Mouse (Mus musculus): ENCODE data around the gene Gal3st2b. TPM values are rescaled to one million over a fixed set of nuclear protein-coding genes. Genes with fewer than 3 reads are reported as not detected.
"Not testable (repeated sequence)": the region's sequence is repeated elsewhere in the genome, so short reads cannot be mapped to it uniquely, and the experiment has no call there.

The Gal3st2b gene
- under 1 TPM; 0.25 to 0.46 TPM for total RNA-seq (2021)

- DNase-seq (ENCODE audit: low spot score in 2 of 2); intact Hi-C loops (cut with DNase I): not testable (repeated sequence)
Observed at GRCm38 (mm10) chr1:93918011-93918410, at the start of gene Gal3st2b. Gene Gal3st2b (plus strand): TSS chr1:93918311.

GRCm38 (mm10) chr1:93871594-93872105 lies 46.5 kb upstream of the Gal3st2b start:
- intact Hi-C loops (cut with DNase I); DNase-seq (ENCODE audit: low spot score in 2 of 2): not testable (repeated sequence)

- intact Hi-C loops (cut with DNase I) = not testable (repeated sequence)
Observed at GRCm38 (mm10) chr1:93874405-93874804, 43.7 kb upstream of the Gal3st2b start.

GRCm38 (mm10) chr1:93881778-93882177 lies 36.3 kb upstream of the Gal3st2b start:
- intact Hi-C loops (cut with DNase I); DNase-seq (ENCODE audit: low spot score in 2 of 2): not testable (repeated sequence)

More at GRCm38 (mm10) chr1:93874405-93874804, 43.7 kb upstream of the Gal3st2b start:
- DNase-seq (ENCODE audit: low spot score in 2 of 2) = peak in 1 of 2 experiments; percentile 14

GRCm38 (mm10) chr1:93890936-93891335 lies 27.2 kb upstream of the Gal3st2b start:
- DNase-seq (ENCODE audit: low spot score in 2 of 2); intact Hi-C loops (cut with DNase I): not testable (repeated sequence)

GRCm38 (mm10) chr1:93897395-93897794 lies 20.7 kb upstream of the Gal3st2b start:
- DNase-seq (ENCODE audit: low spot score in 2 of 2); intact Hi-C loops (cut with DNase I): not testable (repeated sequence)

- intact Hi-C loops (cut with DNase I) = not testable (repeated sequence)
- DNase-seq (ENCODE audit: low spot score in 2 of 2) = peak in 1 of 2 experiments; percentile 11
Observed at GRCm38 (mm10) chr1:93901291-93901690, 16.8 kb upstream of the Gal3st2b start.

GRCm38 (mm10) chr1:93906690-93907089 lies 11.4 kb upstream of the Gal3st2b start:
- intact Hi-C loops (cut with DNase I); DNase-seq (ENCODE audit: low spot score in 2 of 2): not testable (repeated sequence)

GRCm38 (mm10) chr1:93908977-93909586 lies 9.0 kb upstream of the Gal3st2b start:
- intact Hi-C loops (cut with DNase I); DNase-seq (ENCODE audit: low spot score in 2 of 2): not testable (repeated sequence)

GRCm38 (mm10) chr1:93911877-93912276 lies 6.2 kb upstream of the Gal3st2b start:
- intact Hi-C loops (cut with DNase I); DNase-seq (ENCODE audit: low spot score in 2 of 2): not testable (repeated sequence)

GRCm38 (mm10) chr1:93917160-93917559 lies 951 bp upstream of the Gal3st2b start:
- DNase-seq (ENCODE audit: low spot score in 2 of 2); intact Hi-C loops (cut with DNase I): not testable (repeated sequence)

GRCm38 (mm10) chr1:93918775-93919174 lies 664 bp downstream of the Gal3st2b start:
- DNase-seq (ENCODE audit: low spot score in 2 of 2); intact Hi-C loops (cut with DNase I): not testable (repeated sequence)

GRCm38 (mm10) chr1:93919321-93919720 lies 1.2 kb downstream of the Gal3st2b start:
- not testable (repeated sequence) for DNase-seq (ENCODE audit: low spot score in 2 of 2)

GRCm38 (mm10) chr1:93922609-93923008 lies 4.5 kb downstream of the Gal3st2b start:
- intact Hi-C loops (cut with DNase I) = loop anchor here (10.0 kb wide), 1 partner anchor 68 kb away; no protein-coding TSS in a partner anchor
- DNase-seq (ENCODE audit: low spot score in 2 of 2) = not testable (repeated sequence)

More at GRCm38 (mm10) chr1:93919321-93919720, 1.2 kb downstream of the Gal3st2b start:
- intact Hi-C loops (cut with DNase I) = not testable (repeated sequence)

- intact Hi-C loops (cut with DNase I) = loop anchor here (10.0 kb wide), 1 partner anchor 68 kb away; no protein-coding TSS in a partner anchor
- not testable (repeated sequence) for DNase-seq (ENCODE audit: low spot score in 2 of 2)
Observed at GRCm38 (mm10) chr1:93923098-93923497, 5.0 kb downstream of the Gal3st2b start.

GRCm38 (mm10) chr1:93935378-93935777 lies 17.3 kb downstream of the Gal3st2b start:
- DNase-seq (ENCODE audit: low spot score in 2 of 2); intact Hi-C loops (cut with DNase I): not testable (repeated sequence)

- intact Hi-C loops (cut with DNase I) = not testable (repeated sequence)
- peak in 1 of 2 experiments; percentile 60 for DNase-seq (ENCODE audit: low spot score in 2 of 2)
Observed at GRCm38 (mm10) chr1:93937807-93938206, 19.7 kb downstream of the Gal3st2b start.

- intact Hi-C loops (cut with DNase I); DNase-seq (ENCODE audit: low spot score in 2 of 2): not testable (repeated sequence)
Observed at GRCm38 (mm10) chr1:93938415-93938814, 20.3 kb downstream of the Gal3st2b start.

GRCm38 (mm10) chr1:93949087-93949486 lies 31.0 kb downstream of the Gal3st2b start:
- DNase-seq (ENCODE audit: low spot score in 2 of 2); intact Hi-C loops (cut with DNase I): not testable (repeated sequence)

GRCm38 (mm10) chr1:93966489-93966888 lies 48.4 kb downstream of the Gal3st2b start:
- intact Hi-C loops (cut with DNase I); DNase-seq (ENCODE audit: low spot score in 2 of 2): not testable (repeated sequence)

- intact Hi-C loops (cut with DNase I); DNase-seq (ENCODE audit: low spot score in 2 of 2): not testable (repeated sequence)
Observed at GRCm38 (mm10) chr1:93970380-93970779, 52.3 kb downstream of the Gal3st2b start.

Data from left cerebral cortex, postnatal 25 days (tissue).